Mouse (Mus musculus) heart, embryonic 16.5 days (tissue): ENCODE data around the gene Olfr624. TPM values are rescaled to one million over a fixed set of nuclear protein-coding genes. Genes with fewer than 3 reads are reported as not detected.

Experiments
- ATAC-seq: fragments of 200-750 bp; cut with Nextera tagmentation; replicated peaks from 2 replicates; pipeline ENCODE4 v1.8.0; 2017; ENCODE audit warnings: moderate number of reproducible peaks; ENCODE audit not compliant: insufficient read depth, low FRiP score; ENCODE audit errors: extremely low read depth
- H3K27ac ChIP-seq: fragments of 300-500 bp; sonication (generic); 2 replicates; pipeline ENCODE4 v1.5.1; 2014; ENCODE audit warnings: mild to moderate bottlenecking, low read length, control low read depth, moderate library complexity
- H3K27me3 ChIP-seq: fragments of 300-500 bp; sonication (generic); 2 replicates; pipeline ENCODE4 v1.6.1; 2014; ENCODE audit warnings: low read length, mixed read lengths; ENCODE audit not compliant: control insufficient read depth, insufficient read depth
- H3K36me3 ChIP-seq: fragments of 300-500 bp; sonication (generic); 2 replicates; pipeline ENCODE4 v1.6.1; 2014; ENCODE audit not compliant: control insufficient read depth, insufficient read depth
- H3K4me1 ChIP-seq: fragments of 300-500 bp; sonication (generic); 2 replicates; pipeline ENCODE4 v1.6.1; 2014; ENCODE audit warnings: low read length, mixed read lengths; ENCODE audit not compliant: control insufficient read depth, insufficient read depth
- H3K4me2 ChIP-seq: fragments of 300-500 bp; sonication (generic); 2 replicates; pipeline ENCODE4 v1.6.1; 2014; ENCODE audit warnings: low read depth, mild to moderate bottlenecking, control low read depth, low read length
- H3K4me3 ChIP-seq: fragments of 300-500 bp; sonication (generic); 2 replicates; pipeline ENCODE4 v1.5.1; 2014; ENCODE audit warnings: mild to moderate bottlenecking, control low read depth, low read length
- H3K9ac ChIP-seq: fragments of 300-500 bp; sonication (generic); 2 replicates; pipeline ENCODE4 v1.6.1; 2014; ENCODE audit warnings: low read length, control low read depth
- H3K9me3 ChIP-seq: fragments of 300-500 bp; sonication (generic); replicated peaks from 2 replicates; pipeline ENCODE4 v1.6.1; 2016; ENCODE audit warnings: low read length; ENCODE audit not compliant: control insufficient read depth
- polyA plus RNA-seq: library from polyadenylated mRNA; unstranded; fragments of >200 nt; fragmentation: Nextera tagmentation; extraction: Ambion mirVana; gene quantifications from 2 replicates; pipeline ENCODE4 v1.2.1, GENCODE M21; 2015

The Olfr624 gene
- polyA plus RNA-seq, 1 experiment from 2014 or later: 0.03 TPM

DNA sequence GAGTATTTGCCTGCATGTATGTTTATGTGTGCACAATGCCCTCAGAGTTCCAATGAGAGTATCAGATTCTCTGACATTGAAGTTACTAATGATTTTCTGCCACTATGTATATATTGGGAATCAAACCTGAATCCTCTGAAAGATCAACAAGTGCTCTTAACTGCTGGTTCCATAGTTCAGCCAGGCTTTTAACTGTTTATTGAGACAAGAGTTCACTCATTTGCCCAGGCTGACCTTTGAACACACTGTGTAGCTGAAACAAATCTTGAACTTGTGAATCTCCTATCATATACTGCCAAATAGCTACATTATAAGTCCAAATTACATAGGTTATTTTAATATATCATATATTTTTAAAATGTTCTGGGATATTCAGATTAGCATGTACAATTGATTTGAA lies 34.2 kb downstream of the Olfr624 start:
- ATAC-seq: no peak
- no peak overlapping the region for H3K4me3 ChIP-seq
- H3K4me1 ChIP-seq: no peaks in the 10 kb centered on the region
- H3K9ac ChIP-seq: no peak overlapping the region
- H3K27me3 ChIP-seq: no peaks in the 10 kb centered on the region
- H3K27ac ChIP-seq: no peak overlapping the region
- no peaks in the 10 kb centered on the region for H3K36me3 ChIP-seq
- no peak overlapping the region for H3K4me2 ChIP-seq
- H3K9me3 ChIP-seq: no peaks in the 10 kb centered on the region

Other genes starting within 250 kb of the Olfr624 start
- gene Olfr605, start 225.8 kb downstream of the Olfr624 start, polyA plus RNA-seq: not detected in 2 replicates
- not detected in 2 replicates for gene Olfr606, start 222.1 kb downstream of the Olfr624 start, polyA plus RNA-seq
- 0.32 and 0.55 TPM in 2 replicates for gene Olfr607, start 207.0 kb downstream of the Olfr624 start, polyA plus RNA-seq
- gene Olfr608, start 201.3 kb downstream of the Olfr624 start, polyA plus RNA-seq: 0.91 and 1.2 TPM in 2 replicates
- gene Olfr609, start 173.1 kb downstream of the Olfr624 start, polyA plus RNA-seq: not detected in 2 replicates
- gene Olfr610, start 159.1 kb downstream of the Olfr624 start, polyA plus RNA-seq: not detected in 2 replicates
- gene Olfr611, start 150.3 kb downstream of the Olfr624 start, polyA plus RNA-seq: not detected in 2 replicates
- gene Olfr612, start 128.5 kb downstream of the Olfr624 start, polyA plus RNA-seq: not detected in 2 replicates
- gene Olfr613, start 123.1 kb downstream of the Olfr624 start, polyA plus RNA-seq: not detected in 2 replicates
- gene Olfr615, start 115.1 kb downstream of the Olfr624 start, polyA plus RNA-seq: not detected in 2 replicates
- gene Olfr616, start 102.0 kb downstream of the Olfr624 start, polyA plus RNA-seq: not detected in 2 replicates
- not detected in 2 replicates for gene Olfr617, start 98.1 kb downstream of the Olfr624 start, polyA plus RNA-seq
- not detected in 2 replicates for gene Olfr618, start 81.1 kb downstream of the Olfr624 start, polyA plus RNA-seq
- gene Olfr619, start 70.6 kb downstream of the Olfr624 start, polyA plus RNA-seq: not detected in 2 replicates
- not detected in 2 replicates for gene Olfr620, start 58.7 kb downstream of the Olfr624 start, polyA plus RNA-seq
- not detected in 2 replicates for gene Olfr622, start 28.5 kb downstream of the Olfr624 start, polyA plus RNA-seq
- not detected in 2 replicates for gene Olfr623, start 7.5 kb downstream of the Olfr624 start, polyA plus RNA-seq
- not detected in 2 replicates for gene Olfr625-ps1, start 11.5 kb upstream of the Olfr624 start, polyA plus RNA-seq
- gene Olfr243, start 43.5 kb upstream of the Olfr624 start, polyA plus RNA-seq: not detected in 2 replicates
- not detected in 2 replicates for gene Olfr628, start 59.2 kb upstream of the Olfr624 start, polyA plus RNA-seq
- not detected in 2 replicates for gene Olfr629, start 73.8 kb upstream of the Olfr624 start, polyA plus RNA-seq
- not detected in 2 replicates for gene Olfr630, start 86.1 kb upstream of the Olfr624 start, polyA plus RNA-seq
- not detected in 2 replicates for gene Olfr69, start 100.4 kb upstream of the Olfr624 start, polyA plus RNA-seq
- gene Olfr68, start 108.5 kb upstream of the Olfr624 start, polyA plus RNA-seq: not detected in 2 replicates
- not detected in 2 replicates for gene Olfr67, start 120.6 kb upstream of the Olfr624 start, polyA plus RNA-seq
- gene Hbb-bt, start 142.8 kb upstream of the Olfr624 start, polyA plus RNA-seq: 7,811 and 8,208 TPM in 2 replicates
- 24,611 and 28,119 TPM in 2 replicates for gene Hbb-bs, start 156.9 kb upstream of the Olfr624 start, polyA plus RNA-seq
- not detected in 2 replicates for gene Hbb-bh2, start 169.3 kb upstream of the Olfr624 start, polyA plus RNA-seq
- 2.3 and 2.8 TPM in 2 replicates for gene Hbb-bh1, start 172.0 kb upstream of the Olfr624 start, polyA plus RNA-seq
- 147 and 172 TPM in 2 replicates for gene Hbb-y, start 182.0 kb upstream of the Olfr624 start, polyA plus RNA-seq
- gene Olfr66, start 215.1 kb upstream of the Olfr624 start, polyA plus RNA-seq: not detected in 2 replicates
- not detected in 2 replicates for gene Olfr64, start 223.3 kb upstream of the Olfr624 start, polyA plus RNA-seq
- gene Olfr65, start 232.3 kb upstream of the Olfr624 start, polyA plus RNA-seq: not detected in 2 replicates